Mouse (Mus musculus): ENCODE data around the gene Zfhx2. TPM values are rescaled to one million over a fixed set of nuclear protein-coding genes. Genes with fewer than 3 reads are reported as not detected.

Gene Zfhx2
- polyA plus RNA-seq, 1 experiment = 7.1 TPM

DNA sequence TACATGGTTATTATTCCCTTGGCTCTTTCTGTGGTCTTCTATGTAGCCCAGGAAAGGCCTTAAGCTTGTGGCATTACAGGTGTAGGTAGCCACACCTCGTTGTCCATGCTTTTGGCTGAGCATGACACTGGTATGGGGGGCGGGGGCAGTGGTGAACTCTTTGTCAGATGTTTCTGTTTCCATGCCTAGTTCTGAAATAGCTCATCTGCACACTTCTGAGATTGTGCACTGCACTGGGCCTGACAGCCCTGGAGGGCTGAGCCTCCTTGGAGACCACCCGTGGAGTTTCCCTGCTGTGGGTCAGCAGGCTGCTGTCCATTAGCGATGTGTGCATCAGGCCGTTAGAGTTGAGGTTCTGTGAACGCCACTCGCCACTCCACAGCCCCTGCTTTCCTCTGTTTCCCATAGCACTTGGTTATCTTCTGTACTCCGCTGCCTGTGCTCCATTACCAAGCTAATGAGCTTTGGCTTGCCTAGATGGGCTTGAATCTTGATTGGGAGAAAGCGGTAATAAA lies 4.5 kb upstream of the Zfhx2 start:
- Histone ChIP-seq H3K4me3 (ENCODE audit: insufficient read depth, low read length) (peak overlapping the region; percentile 0; the same call in 1 of the 2 replicates), H3K27ac (ENCODE audit: insufficient read depth, low read depth, low read length) (no peak overlapping the region), H3K4me1 (ENCODE audit: control insufficient read depth, insufficient read depth, low read length) (peaks cover 25% of the 10 kb centered on the region)
- TF ChIP-seq POLR2A (IDR thresholded peaks at IDR 0.05; ENCODE audit: borderline replicate concordance, low read depth, low read length) (no peak), CTCF (IDR thresholded peaks at IDR 0.05; ENCODE audit: low read depth, low read length) (no peak)

DNA sequence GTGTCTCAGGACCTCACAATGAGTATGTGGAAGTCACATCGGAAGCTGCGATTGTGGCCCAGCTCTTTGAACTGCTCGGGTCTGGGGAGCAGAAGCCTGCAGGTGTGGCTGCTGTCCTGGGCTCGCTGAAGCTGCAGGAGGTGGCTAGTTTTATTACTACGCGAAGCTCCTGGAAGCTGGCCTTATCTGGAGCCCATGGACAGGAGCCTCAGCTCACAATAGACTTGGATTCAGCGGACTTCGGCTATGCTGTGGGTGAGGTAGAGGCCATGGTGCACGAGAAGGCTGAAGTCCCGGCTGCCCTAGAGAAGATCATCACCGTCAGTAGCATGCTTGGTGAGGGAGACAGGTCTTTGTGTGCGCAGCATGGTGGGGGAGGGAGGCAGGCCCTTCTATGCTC lies 3.5 kb upstream of the Zfhx2 start:
- no peak for TF ChIP-seq CTCF (IDR thresholded peaks at IDR 0.05; ENCODE audit: low read depth, low read length)
- TF ChIP-seq POLR2A (IDR thresholded peaks at IDR 0.05; ENCODE audit: borderline replicate concordance, low read depth, low read length) = no peak
- H3K4me1 ChIP-seq (ENCODE audit: control insufficient read depth, insufficient read depth, low read length) = peaks cover 30% of the 10 kb centered on the region
- peak overlapping the region; percentile 63; the same call in 1 of the 2 replicates for H3K27ac ChIP-seq (ENCODE audit: insufficient read depth, low read depth, low read length)
- H3K4me3 ChIP-seq (ENCODE audit: insufficient read depth, low read length) = peak overlapping the region; percentile 95

GRCm38 (mm10) chr14:55095263-55095662 lies 3.1 kb upstream of the Zfhx2 start:
- no peak for TF ChIP-seq CTCF (IDR thresholded peaks at IDR 0.05; ENCODE audit: low read depth, low read length)
- no peak for TF ChIP-seq POLR2A (IDR thresholded peaks at IDR 0.05; ENCODE audit: borderline replicate concordance, low read depth, low read length)
- peak overlapping the region; percentile 63 for H3K27ac ChIP-seq (ENCODE audit: insufficient read depth, low read depth, low read length)
- peak overlapping the region; percentile 95 for H3K4me3 ChIP-seq (ENCODE audit: insufficient read depth, low read length)
- peaks cover 32% of the 10 kb centered on the region for H3K4me1 ChIP-seq (ENCODE audit: control insufficient read depth, insufficient read depth, low read length)

DNA sequence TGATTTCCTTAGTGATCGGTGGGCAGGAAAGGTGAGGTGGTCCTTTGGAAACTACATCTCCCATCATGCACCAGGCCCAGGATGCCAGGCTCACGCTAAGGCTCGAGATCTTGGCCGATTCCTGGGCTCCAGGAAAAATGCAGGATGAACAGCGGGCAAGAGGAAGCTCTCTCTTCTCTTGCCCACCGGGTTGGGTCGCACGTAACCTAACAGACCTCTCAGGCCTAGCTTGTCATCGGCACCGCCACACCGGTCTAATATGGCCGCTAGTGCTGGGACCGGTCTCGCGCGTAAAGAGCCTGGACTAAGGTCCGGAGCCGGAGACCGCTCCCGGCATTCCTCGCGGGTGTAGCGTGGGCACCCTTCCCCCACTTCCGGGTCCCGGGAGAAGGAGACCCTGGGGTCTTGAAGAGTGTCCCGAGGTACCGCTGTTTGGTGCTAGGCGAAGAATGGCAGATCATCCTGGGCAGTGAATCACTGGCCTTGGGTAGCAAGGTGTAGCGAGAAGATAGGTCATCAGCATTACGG lies 2.6 kb upstream of the Zfhx2 start, which contains the start of gene Thtpa:
TSS of gene Thtpa (plus strand) at position 81 of the 528 bp plus-strand sequence.
- peak within 1 kb of the TSS; percentile 63 for H3K27ac ChIP-seq (ENCODE audit: insufficient read depth, low read depth, low read length)
- no peak for TF ChIP-seq POLR2A (IDR thresholded peaks at IDR 0.05; ENCODE audit: borderline replicate concordance, low read depth, low read length)
- TF ChIP-seq CTCF (IDR thresholded peaks at IDR 0.05; ENCODE audit: low read depth, low read length) = no peak
- H3K4me1 ChIP-seq (ENCODE audit: control insufficient read depth, insufficient read depth, low read length) = peaks cover 36% of the 10 kb centered on the region
- H3K4me3 ChIP-seq (ENCODE audit: insufficient read depth, low read length) = peak within 1 kb of the TSS; percentile 95

DNA sequence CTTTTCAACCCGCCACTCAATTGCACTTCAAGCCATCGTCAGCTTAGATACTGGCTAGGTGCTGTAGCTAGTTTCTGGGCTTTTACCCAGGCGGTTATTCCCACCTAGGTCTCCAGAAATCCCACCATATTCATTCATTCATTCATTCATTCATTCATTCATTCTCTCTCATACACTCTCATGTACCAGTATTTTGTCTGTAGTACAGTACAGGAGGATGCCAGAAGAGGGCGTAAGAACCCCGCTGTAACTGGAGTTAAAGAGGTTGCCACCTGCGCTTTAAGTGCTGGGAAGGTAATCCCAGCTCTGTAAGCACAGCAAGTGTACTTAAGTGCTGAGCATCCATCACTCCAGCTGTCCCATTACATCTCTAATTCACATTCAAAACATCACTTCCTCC lies 1.8 kb upstream of the Zfhx2 start:
- no peak for TF ChIP-seq CTCF (IDR thresholded peaks at IDR 0.05; ENCODE audit: low read depth, low read length)
- no peak for TF ChIP-seq POLR2A (IDR thresholded peaks at IDR 0.05; ENCODE audit: borderline replicate concordance, low read depth, low read length)
- no peak overlapping the region for H3K4me3 ChIP-seq (ENCODE audit: insufficient read depth, low read length)
- H3K27ac ChIP-seq (ENCODE audit: insufficient read depth, low read depth, low read length) = no peak overlapping the region
- H3K4me1 ChIP-seq (ENCODE audit: control insufficient read depth, insufficient read depth, low read length) = peaks cover 45% of the 10 kb centered on the region

GRCm38 (mm10) chr14:55091209-55091865 lies 787 bp downstream of the Zfhx2 start:
- H3K4me1 ChIP-seq (ENCODE audit: control insufficient read depth, insufficient read depth, low read length) = peaks cover 29% of the 10 kb centered on the region
- TF ChIP-seq CTCF (IDR thresholded peaks at IDR 0.05; ENCODE audit: low read depth, low read length) (no peak), POLR2A (IDR thresholded peaks at IDR 0.05; ENCODE audit: borderline replicate concordance, low read depth, low read length) (no peak)
- peak overlapping the region; percentile 77 for H3K4me3 ChIP-seq (ENCODE audit: insufficient read depth, low read length)
- peak overlapping the region; percentile 28 for H3K27ac ChIP-seq (ENCODE audit: insufficient read depth, low read depth, low read length)

DNA sequence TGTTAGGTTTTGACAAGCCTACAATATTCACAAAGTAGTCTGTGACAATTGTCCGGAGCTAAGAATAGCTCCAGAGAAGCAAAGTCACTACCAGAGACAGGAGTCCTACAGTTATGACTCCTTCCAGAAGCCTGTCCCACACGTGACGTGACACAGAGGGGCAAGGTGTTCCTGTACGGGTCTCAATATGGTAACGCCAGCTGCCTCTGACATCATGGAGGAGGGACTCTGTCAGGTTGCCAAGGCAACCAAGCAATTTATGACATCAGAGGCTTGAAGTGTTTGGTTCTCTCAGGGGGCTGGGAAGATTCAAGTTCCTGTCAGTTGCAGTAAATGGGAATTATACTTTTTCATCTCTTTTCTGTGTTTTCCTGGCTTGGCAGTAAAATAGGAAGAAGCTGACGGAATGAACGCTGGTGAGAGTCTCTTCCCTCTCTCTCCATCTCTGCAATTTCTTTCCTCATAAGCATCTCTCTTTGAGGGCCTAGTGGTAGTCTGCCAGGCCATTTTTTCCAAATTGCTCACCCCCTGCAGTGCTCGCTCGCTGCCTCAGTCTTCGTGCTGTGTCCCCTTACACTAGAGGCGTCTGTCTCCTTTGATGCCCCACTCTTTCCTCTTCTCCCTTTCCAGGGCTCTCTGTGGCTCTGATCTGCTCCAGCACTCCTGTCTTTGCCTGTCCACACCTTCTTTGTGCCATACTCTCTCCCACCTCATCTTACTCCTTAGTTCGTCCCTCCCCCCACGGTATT lies 2.8 kb downstream of the Zfhx2 start:
- TF ChIP-seq POLR2A (IDR thresholded peaks at IDR 0.05; ENCODE audit: borderline replicate concordance, low read depth, low read length) (no peak), CTCF (IDR thresholded peaks at IDR 0.05; ENCODE audit: low read depth, low read length) (no peak)
- H3K4me3 ChIP-seq (ENCODE audit: insufficient read depth, low read length) = no peak overlapping the region
- peaks cover 36% of the 10 kb centered on the region for H3K4me1 ChIP-seq (ENCODE audit: control insufficient read depth, insufficient read depth, low read length)
- 0 out of 2 replicates have a peak overlapping the region, but pooled peaks have one; percentile 7 for H3K27ac ChIP-seq (ENCODE audit: insufficient read depth, low read depth, low read length)

DNA sequence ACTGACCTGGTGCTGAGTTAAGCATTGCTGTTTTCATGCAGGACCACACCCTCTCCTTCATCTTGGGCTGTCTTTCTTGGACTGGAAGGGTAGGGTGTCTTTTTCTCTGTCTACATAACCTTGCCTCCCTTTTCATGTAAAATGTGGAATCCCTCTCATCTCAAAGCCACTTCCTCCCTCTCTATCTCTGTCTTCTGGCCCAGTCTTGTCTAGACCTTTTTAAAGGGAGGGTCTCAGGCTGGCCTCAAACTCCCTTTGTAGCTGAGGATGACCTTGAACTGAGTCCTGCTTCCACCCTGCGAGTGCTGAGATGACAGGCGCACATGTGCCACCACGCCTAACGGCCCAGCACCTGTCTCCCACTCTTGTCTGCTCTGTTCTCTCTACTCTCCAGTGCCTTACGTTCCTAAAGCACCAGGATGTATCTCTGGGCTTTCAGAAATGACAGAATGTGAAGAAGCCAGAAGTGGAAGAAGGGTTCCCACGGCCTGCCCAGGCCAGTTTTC lies 6.1 kb downstream of the Zfhx2 start:
- H3K4me3 ChIP-seq (ENCODE audit: insufficient read depth, low read length) = no peak overlapping the region
- no peak for TF ChIP-seq POLR2A (IDR thresholded peaks at IDR 0.05; ENCODE audit: borderline replicate concordance, low read depth, low read length)
- TF ChIP-seq CTCF (IDR thresholded peaks at IDR 0.05; ENCODE audit: low read depth, low read length) = no peak
- peaks cover 35% of the 10 kb centered on the region for H3K4me1 ChIP-seq (ENCODE audit: control insufficient read depth, insufficient read depth, low read length)
- H3K27ac ChIP-seq (ENCODE audit: insufficient read depth, low read depth, low read length) = no peak overlapping the region

GRCm38 (mm10) chr14:55085324-55086008 lies 6.7 kb downstream of the Zfhx2 start:
- TF ChIP-seq POLR2A (IDR thresholded peaks at IDR 0.05; ENCODE audit: borderline replicate concordance, low read depth, low read length) (no peak), CTCF (IDR thresholded peaks at IDR 0.05; ENCODE audit: low read depth, low read length) (no peak)
- no peak overlapping the region for H3K4me3 ChIP-seq (ENCODE audit: insufficient read depth, low read length)
- no peak overlapping the region for H3K27ac ChIP-seq (ENCODE audit: insufficient read depth, low read depth, low read length)
- H3K4me1 ChIP-seq (ENCODE audit: control insufficient read depth, insufficient read depth, low read length) = peaks cover 31% of the 10 kb centered on the region
